Mouse (Mus musculus) liver, adult 2 months (tissue): ENCODE measurements around the gene Wap.

ENCODE experiments used
- CTCF ChIP-seq: fragments of 200-500 bp; IDR thresholded peaks from 2 replicates; pipeline ENCODE4 v1.5.1; 2011; ENCODE audit warnings: low read depth, low read length, control low read depth
- POLR2A ChIP-seq: fragments of 200-500 bp; IDR thresholded peaks from 2 replicates; pipeline ENCODE4 v1.6.1; 2011; ENCODE audit warnings: low read length, control low read depth; ENCODE audit not compliant: insufficient read depth; ENCODE audit errors: extremely low read depth

DNA sequence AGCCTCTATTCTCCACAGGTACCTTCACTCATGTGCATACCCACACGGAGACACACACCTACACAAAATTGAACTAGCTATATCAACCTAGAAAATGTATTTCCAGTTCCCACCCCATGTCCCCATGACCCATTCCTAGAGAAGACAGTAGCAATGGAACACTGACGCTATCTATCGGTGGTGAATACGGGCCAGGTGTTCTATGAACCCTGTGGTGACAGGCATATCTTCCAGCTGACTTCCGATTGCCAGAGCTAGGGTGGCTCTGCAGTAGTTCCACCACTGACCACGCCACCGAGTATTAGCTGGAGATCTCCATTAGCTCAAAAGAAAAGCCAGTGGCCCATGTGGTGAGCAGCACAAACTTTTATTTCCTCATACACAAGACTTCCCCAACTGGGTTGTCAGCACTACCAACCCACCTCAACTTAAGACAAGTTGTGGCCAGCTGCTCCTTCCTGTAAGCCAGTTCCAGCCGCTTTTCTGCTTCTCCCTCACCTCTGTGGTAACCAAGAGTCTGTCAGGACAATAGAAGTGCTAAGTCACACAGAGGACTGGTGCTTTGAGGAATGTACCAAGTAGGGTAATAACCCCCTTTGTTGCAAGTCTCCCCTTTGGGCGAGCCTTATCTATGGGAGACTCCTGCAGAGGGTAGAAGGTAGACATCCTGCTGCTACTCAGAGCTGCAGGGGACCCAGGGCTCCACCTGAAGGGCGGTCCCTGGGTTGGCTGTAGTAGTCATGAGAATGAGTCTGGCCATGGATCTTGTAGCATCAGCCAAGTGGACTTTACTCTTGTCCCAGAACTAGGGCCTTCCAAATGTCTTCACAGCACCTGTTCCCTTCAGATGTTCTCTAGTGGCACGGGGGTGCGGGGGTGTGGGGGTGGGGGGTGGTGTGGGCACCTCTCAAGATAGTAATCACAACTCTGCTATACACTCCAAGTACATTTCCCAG is 22.9 kb downstream of the Wap start:
- no peak for TF ChIP-seq CTCF
- TF ChIP-seq POLR2A = no peak
